Mouse (Mus musculus): ENCODE results near the gene 6030445D17Rik.
A peak's percentile ranks its signal among the peaks of the same experiment; 100 is the strongest.

Gene 6030445D17Rik

GRCm38 (mm10) chr4:136462086-136462838 is at the start of gene 6030445D17Rik:
6030445D17Rik (plus strand) TSS chr4:136462250.
- ATAC-seq (ENCODE audit: insufficient number of reproducible peaks, low FRiP score, low TSS enrichment), result peak; percentile 37; the same call in 1 of the 2 replicates

GRCm38 (mm10) chr4:136415477-136415876 is 46.6 kb upstream of the 6030445D17Rik start:
- no peak for ATAC-seq (ENCODE audit: insufficient number of reproducible peaks, low FRiP score, low TSS enrichment)

- no peak for ATAC-seq (ENCODE audit: insufficient number of reproducible peaks, low FRiP score, low TSS enrichment)
Measured at GRCm38 (mm10) chr4:136418962-136419361, 43.1 kb upstream of the 6030445D17Rik start.

GRCm38 (mm10) chr4:136419386-136419785 is 42.7 kb upstream of the 6030445D17Rik start:
- no peak for ATAC-seq (ENCODE audit: insufficient number of reproducible peaks, low FRiP score, low TSS enrichment)

- ATAC-seq (ENCODE audit: insufficient number of reproducible peaks, low FRiP score, low TSS enrichment), result no peak
Measured at GRCm38 (mm10) chr4:136423224-136423623, 38.8 kb upstream of the 6030445D17Rik start, which contains the start of gene Htr1d. Htr1d (plus strand) TSS chr4:136423524.

GRCm38 (mm10) chr4:136424120-136424999 is 37.7 kb upstream of the 6030445D17Rik start:
- ATAC-seq (ENCODE audit: insufficient number of reproducible peaks, low FRiP score, low TSS enrichment), result 0 out of 2 replicates have a peak, but pooled peaks have one; percentile 6

- ATAC-seq (ENCODE audit: insufficient number of reproducible peaks, low FRiP score, low TSS enrichment), result 0 out of 2 replicates have a peak, but pooled peaks have one; percentile 15
Measured at GRCm38 (mm10) chr4:136425000-136425288, 37.1 kb upstream of the 6030445D17Rik start.

- no peak for ATAC-seq (ENCODE audit: insufficient number of reproducible peaks, low FRiP score, low TSS enrichment)
Measured at GRCm38 (mm10) chr4:136430609-136431375, 31.3 kb upstream of the 6030445D17Rik start.

- no peak for ATAC-seq (ENCODE audit: insufficient number of reproducible peaks, low FRiP score, low TSS enrichment)
Measured at GRCm38 (mm10) chr4:136431376-136431693, 30.7 kb upstream of the 6030445D17Rik start.

GRCm38 (mm10) chr4:136434029-136434428 is 28.0 kb upstream of the 6030445D17Rik start:
- ATAC-seq (ENCODE audit: insufficient number of reproducible peaks, low FRiP score, low TSS enrichment), result no peak

- ATAC-seq (ENCODE audit: insufficient number of reproducible peaks, low FRiP score, low TSS enrichment), result no peak
Measured at GRCm38 (mm10) chr4:136439106-136439505, 22.9 kb upstream of the 6030445D17Rik start.

GRCm38 (mm10) chr4:136441354-136442043 is 20.6 kb upstream of the 6030445D17Rik start:
- no peak for ATAC-seq (ENCODE audit: insufficient number of reproducible peaks, low FRiP score, low TSS enrichment)

- ATAC-seq (ENCODE audit: insufficient number of reproducible peaks, low FRiP score, low TSS enrichment), result no peak
Measured at GRCm38 (mm10) chr4:136444561-136444960, 17.5 kb upstream of the 6030445D17Rik start.

GRCm38 (mm10) chr4:136449795-136450194 is 12.3 kb upstream of the 6030445D17Rik start:
- no peak for ATAC-seq (ENCODE audit: insufficient number of reproducible peaks, low FRiP score, low TSS enrichment)

GRCm38 (mm10) chr4:136450271-136450670 is 11.8 kb upstream of the 6030445D17Rik start:
- no peak for ATAC-seq (ENCODE audit: insufficient number of reproducible peaks, low FRiP score, low TSS enrichment)

GRCm38 (mm10) chr4:136451564-136451963 is 10.5 kb upstream of the 6030445D17Rik start:
- no peak for ATAC-seq (ENCODE audit: insufficient number of reproducible peaks, low FRiP score, low TSS enrichment)

GRCm38 (mm10) chr4:136452286-136452685 is 9.8 kb upstream of the 6030445D17Rik start:
- no peak for ATAC-seq (ENCODE audit: insufficient number of reproducible peaks, low FRiP score, low TSS enrichment)

- ATAC-seq (ENCODE audit: insufficient number of reproducible peaks, low FRiP score, low TSS enrichment), result no peak
Measured at GRCm38 (mm10) chr4:136452792-136453191, 9.3 kb upstream of the 6030445D17Rik start.

- no peak for ATAC-seq (ENCODE audit: insufficient number of reproducible peaks, low FRiP score, low TSS enrichment)
Measured at GRCm38 (mm10) chr4:136454850-136455260, 7.2 kb upstream of the 6030445D17Rik start.

Data from cerebellum, adult (tissue).